Mouse (Mus musculus): ENCODE measurements around the gene Kif15. TPM values are rescaled to one million over a fixed set of nuclear protein-coding genes. Genes with fewer than 3 reads are reported as not detected.

The Kif15 gene
- 38.7 and 41.9 TPM in 2 replicates for polyA plus RNA-seq (2015; fragmentation: Nextera tagmentation; extraction: Ambion mirVana)

DNA sequence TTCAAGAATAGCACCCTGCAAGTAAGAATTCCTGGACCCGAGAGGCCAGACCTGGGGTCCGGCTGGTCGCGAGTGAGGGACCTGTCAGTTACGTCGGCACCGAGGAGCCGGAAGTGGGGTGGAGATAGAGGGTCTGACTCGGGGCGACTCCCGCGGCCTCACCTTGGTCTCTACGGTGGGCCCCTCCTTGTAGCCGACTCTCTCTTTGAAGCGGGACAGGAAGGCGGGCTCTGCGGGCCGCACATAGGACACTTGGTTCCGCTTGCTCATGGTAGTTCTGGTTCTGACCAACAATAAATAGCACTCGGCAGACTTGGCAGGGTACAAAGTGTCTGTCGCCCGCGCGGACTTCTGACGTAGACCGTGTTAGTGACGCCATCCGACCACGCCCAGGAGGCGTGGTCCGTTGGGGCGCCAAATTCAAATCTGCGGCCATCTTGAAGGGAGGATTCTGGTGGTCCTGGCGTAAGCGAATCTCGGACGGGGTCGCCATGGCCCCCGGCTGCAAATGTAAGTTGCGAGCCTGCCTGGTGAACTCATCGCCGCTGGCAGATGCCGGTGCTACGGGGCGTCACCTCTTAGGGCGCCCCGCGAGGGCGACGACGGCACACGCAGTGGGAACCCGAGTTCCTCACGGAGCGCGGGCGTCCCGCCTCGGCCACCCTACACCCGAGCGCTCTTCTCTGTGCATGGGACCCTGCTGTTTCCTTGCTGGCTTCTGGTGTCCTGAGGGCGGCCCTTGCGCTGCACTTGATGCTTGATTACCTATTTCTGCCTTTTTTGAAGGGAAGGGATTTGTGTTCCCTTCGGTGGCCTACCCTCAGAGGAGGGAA is at the start of gene Kif15, which contains the start of gene 1110059G10Rik:
Gene Kif15, plus strand, starts transcription at position 404 of the 833 bp plus-strand sequence.
Gene 1110059G10Rik, minus strand, starts transcription at position 358 of the 833 bp plus-strand sequence.
- H3K4me2 ChIP-seq, result peak within 1 kb of the TSS; percentile 74
- H3K27ac ChIP-seq, result peak within 1 kb of the TSS; percentile 82
- H3K4me3 ChIP-seq, result peak within 1 kb of the TSS; percentile 78
- under 1% methylated on average over 64 of the region's 64 CpGs for WGBS
- peak; percentile 93 for ATAC-seq (ENCODE audit: insufficient number of reproducible peaks, low FRiP score, low TSS enrichment, low read depth)
- H3K36me3 ChIP-seq, result peaks cover 6% of the 10 kb centered on the region
- H3K4me1 ChIP-seq, result peaks cover 7% of the 10 kb centered on the region
- H3K9ac ChIP-seq, result peak within 1 kb of the TSS; percentile 69
- no peaks in the 10 kb centered on the region for H3K9me3 ChIP-seq
- H3K27me3 ChIP-seq, result no peaks in the 10 kb centered on the region

DNA sequence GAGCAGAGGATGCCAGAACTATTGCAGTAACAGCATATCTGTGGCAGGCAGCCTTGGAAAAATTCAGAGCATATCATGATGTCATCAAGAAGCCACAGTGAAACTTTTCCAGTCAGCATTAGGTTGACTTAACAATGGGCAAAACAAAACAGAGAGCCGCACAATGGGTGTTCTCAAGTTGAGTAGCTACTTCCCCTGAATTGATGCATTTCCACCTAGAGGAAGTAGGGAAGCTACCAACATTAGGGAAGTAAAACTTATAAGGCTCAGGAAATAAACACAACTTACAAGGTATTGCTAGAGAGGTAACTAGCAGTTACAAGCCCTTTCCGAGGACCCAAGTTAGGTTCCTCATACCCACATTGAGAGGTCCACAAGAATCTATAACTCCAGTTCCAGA is 49.8 kb upstream of the Kif15 start:
- ATAC-seq (ENCODE audit: insufficient number of reproducible peaks, low FRiP score, low TSS enrichment, low read depth), result no peak
- Histone ChIP-seq H3K36me3 (peaks cover 1% of the 10 kb centered on the region), H3K27ac (no peak overlapping the region), H3K9me3 (no peaks in the 10 kb centered on the region), H3K27me3 (no peaks in the 10 kb centered on the region), H3K4me2 (no peak overlapping the region), H3K9ac (no peak overlapping the region), H3K4me1 (peaks cover 5% of the 10 kb centered on the region; the same call in 1 of the 2 replicates), H3K4me3 (no peak overlapping the region)
- 83% methylated on average over 2 of the region's 2 CpGs for WGBS

DNA sequence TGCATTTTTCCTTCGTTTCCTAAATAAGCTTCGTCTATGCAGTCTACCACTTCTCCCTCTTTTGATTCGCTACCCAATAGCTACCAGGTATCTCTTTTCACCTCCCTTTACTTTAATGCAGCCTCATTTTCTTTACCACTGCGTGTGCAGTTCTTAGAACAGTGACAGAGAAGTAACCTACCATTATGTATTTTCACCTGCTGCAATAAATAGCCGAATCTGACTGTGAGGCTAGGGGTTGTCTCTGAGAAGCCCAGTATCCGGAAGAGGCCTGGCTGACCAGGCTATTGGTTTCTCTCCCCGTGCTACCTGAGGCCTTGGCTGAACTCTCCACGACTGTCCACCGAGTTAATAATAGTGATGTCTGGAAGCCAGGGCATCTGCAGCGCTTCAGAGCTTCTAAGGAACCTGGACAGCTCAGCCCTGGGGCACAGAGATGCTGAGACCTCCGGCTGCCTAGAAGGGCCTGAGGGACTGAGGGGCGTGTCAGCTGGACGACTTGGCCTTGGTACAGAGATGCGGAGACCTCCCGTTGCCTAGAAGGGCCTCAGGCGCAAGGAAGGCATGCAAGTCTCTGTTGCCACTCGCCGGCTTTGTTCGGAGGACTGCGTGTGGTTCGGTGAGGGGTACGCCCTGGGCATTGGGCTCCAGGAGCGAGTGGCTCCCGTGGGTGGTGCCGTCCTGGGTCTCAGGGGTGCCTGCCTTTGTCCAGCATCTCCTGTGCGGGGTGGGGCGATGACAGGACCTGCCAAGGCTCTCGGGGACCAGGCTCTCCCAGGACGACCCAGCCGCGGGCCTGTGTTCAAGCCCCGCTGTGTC is 47.9 kb upstream of the Kif15 start:
- H3K4me2 ChIP-seq, result peak overlapping the region; percentile 70
- WGBS, result 13% methylated on average over 32 of the region's 32 CpGs
- H3K36me3 ChIP-seq, result no peaks in the 10 kb centered on the region
- H3K27ac ChIP-seq, result no peak overlapping the region
- H3K9ac ChIP-seq, result peak overlapping the region; percentile 51
- H3K9me3 ChIP-seq, result no peaks in the 10 kb centered on the region
- peak overlapping the region; percentile 53 for H3K4me3 ChIP-seq
- peak; percentile 74 for ATAC-seq (ENCODE audit: insufficient number of reproducible peaks, low FRiP score, low TSS enrichment, low read depth)
- no peaks in the 10 kb centered on the region for H3K27me3 ChIP-seq
- H3K4me1 ChIP-seq, result peaks cover 5% of the 10 kb centered on the region; the same call in 1 of the 2 replicates

DNA sequence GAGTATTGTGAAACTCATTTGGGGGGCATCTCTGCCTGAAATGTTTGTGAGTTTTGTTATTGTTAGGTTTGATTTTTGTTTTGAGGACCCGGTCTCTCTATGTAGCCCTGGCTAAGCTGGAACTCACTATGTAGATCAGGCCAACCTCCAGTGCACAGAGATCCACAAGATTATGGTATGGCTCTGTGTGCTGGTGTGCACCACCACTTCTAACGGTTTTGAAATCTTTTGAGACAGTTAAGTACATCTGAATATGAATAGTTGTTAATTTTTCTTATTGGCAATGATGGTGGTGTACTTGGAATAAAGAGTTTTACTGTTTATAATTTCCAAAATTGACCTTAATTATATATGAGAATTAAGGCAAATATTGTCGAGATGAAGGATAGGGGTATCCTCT is 28.4 kb upstream of the Kif15 start:
- H3K9me3 ChIP-seq, result no peaks in the 10 kb centered on the region
- no peak overlapping the region; the same call in 1 of the 2 replicates for H3K27ac ChIP-seq
- WGBS, result 25% methylated on average over 3 of the region's 3 CpGs
- H3K27me3 ChIP-seq, result no peaks in the 10 kb centered on the region
- peak overlapping the region; percentile 78 for H3K4me3 ChIP-seq
- no peak for ATAC-seq (ENCODE audit: insufficient number of reproducible peaks, low FRiP score, low TSS enrichment, low read depth)
- no peak overlapping the region for H3K9ac ChIP-seq
- peaks cover 27% of the 10 kb centered on the region for H3K36me3 ChIP-seq
- peaks cover 7% of the 10 kb centered on the region; the same call in 1 of the 2 replicates for H3K4me1 ChIP-seq
- H3K4me2 ChIP-seq, result peak overlapping the region; percentile 59

DNA sequence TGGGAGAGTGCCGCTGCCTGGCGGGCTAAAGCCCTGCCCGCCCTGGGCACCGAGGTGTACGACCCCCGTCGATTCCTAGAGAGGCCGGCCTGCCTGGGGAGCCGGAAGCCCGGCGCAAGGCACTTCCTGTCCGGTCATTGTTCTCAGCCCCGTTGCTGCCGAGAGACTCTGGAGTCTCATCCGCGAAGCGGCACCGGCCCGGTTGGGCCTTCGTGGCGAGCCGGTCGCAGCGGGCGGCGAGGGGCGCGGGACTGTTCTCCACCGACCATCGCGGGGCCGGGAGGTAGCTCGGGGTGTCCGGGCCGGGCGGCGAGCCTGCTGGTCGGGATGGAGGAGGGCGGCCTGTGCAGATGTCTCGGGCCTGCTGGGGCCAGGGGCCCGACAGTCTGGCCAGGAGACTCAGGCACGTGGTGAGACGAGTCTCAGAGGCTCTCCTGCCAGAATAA is 27.9 kb upstream of the Kif15 start, which contains the start of gene Zfp105:
Gene Zfp105, plus strand, starts transcription at position 137 of the 446 bp plus-strand sequence.
- Histone ChIP-seq H3K4me3 (peak within 1 kb of the TSS; percentile 78), H3K36me3 (peaks cover 32% of the 10 kb centered on the region), H3K9ac (peak within 1 kb of the TSS; percentile 73), H3K4me1 (peaks cover 7% of the 10 kb centered on the region; the same call in 1 of the 2 replicates), H3K27ac (peak within 1 kb of the TSS; percentile 84), H3K27me3 (no peaks in the 10 kb centered on the region), H3K4me2 (peak within 1 kb of the TSS; percentile 59), H3K9me3 (no peaks in the 10 kb centered on the region)
- under 1% methylated on average over 43 of the region's 43 CpGs for WGBS
- peak; percentile 84 for ATAC-seq (ENCODE audit: insufficient number of reproducible peaks, low FRiP score, low TSS enrichment, low read depth)

DNA sequence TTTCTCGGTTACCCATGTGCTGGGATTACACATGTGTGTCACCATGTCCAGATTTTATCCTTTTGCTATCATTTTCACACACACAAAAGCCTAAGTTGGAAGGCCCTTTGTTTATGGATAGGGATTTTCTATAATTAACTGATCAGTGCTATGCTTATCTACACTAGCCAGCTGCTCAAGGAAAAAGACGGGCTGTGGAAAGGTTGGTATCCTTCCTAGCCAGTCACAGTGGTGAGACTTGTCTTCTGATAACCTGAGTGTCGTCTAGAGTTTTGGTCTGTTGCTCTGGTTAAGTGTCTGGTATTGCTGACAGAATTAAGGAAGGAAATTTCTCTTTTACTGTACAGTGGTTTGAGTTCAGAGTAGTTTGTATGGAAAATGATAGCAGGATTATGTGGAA is 21.9 kb upstream of the Kif15 start:
- no peak overlapping the region for H3K4me2 ChIP-seq
- H3K4me1 ChIP-seq, result peaks cover under 1% of the 10 kb centered on the region; the same call in 1 of the 2 replicates
- H3K4me3 ChIP-seq, result no peak overlapping the region
- ATAC-seq (ENCODE audit: insufficient number of reproducible peaks, low FRiP score, low TSS enrichment, low read depth), result no peak
- no peaks in the 10 kb centered on the region for H3K9me3 ChIP-seq
- H3K27ac ChIP-seq, result no peak overlapping the region
- H3K9ac ChIP-seq, result no peak overlapping the region
- peaks cover 72% of the 10 kb centered on the region for H3K36me3 ChIP-seq
- H3K27me3 ChIP-seq, result no peaks in the 10 kb centered on the region
- 93% methylated on average over 3 of the region's 3 CpGs for WGBS

DNA sequence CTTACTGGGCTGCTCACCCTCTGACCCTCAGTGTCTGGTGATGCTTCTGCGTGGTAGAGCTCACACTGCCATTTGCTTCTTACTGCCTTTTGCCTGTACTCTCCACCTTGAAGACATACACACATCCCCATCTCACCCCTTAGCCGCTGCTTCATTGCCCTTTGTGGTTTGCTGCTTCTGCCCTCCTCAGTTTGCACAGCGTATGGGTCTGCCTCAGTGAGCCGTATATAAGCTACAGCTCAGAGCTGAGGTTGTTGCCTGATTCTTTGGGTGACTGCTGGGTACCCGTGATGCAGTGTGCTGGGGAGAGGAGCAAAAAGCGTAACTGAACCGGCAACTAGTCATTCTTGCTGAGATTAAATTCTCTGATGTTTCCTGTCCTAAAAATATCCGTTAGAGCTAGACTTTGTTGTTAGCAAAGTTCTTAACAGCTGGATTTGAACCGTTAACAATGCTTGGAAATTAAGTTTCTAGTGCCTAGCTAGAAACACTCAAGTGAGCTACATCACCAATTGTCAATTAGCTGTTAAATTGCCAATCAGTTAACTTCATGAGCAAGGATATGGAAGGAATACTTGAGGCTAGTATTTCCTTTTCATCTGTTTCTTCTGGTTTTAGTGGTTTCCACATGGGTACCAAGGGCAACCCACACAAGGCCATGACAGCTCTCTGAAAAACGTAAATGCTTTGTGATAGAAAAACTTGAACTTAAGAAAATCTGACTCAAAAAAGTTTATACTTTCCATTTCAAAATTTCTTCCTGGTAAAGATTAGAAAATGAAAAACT is 47.8 kb downstream of the Kif15 start:
- no peak overlapping the region for H3K4me3 ChIP-seq
- ATAC-seq (ENCODE audit: insufficient number of reproducible peaks, low FRiP score, low TSS enrichment, low read depth), result no peak
- H3K4me2 ChIP-seq, result no peak overlapping the region
- peaks cover 54% of the 10 kb centered on the region for H3K36me3 ChIP-seq
- H3K27me3 ChIP-seq, result no peaks in the 10 kb centered on the region
- H3K4me1 ChIP-seq, result no peaks in the 10 kb centered on the region
- no peaks in the 10 kb centered on the region for H3K9me3 ChIP-seq
- 92% methylated on average over 10 of the region's 10 CpGs for WGBS
- H3K9ac ChIP-seq, result no peak overlapping the region
- H3K27ac ChIP-seq, result no peak overlapping the region

DNA sequence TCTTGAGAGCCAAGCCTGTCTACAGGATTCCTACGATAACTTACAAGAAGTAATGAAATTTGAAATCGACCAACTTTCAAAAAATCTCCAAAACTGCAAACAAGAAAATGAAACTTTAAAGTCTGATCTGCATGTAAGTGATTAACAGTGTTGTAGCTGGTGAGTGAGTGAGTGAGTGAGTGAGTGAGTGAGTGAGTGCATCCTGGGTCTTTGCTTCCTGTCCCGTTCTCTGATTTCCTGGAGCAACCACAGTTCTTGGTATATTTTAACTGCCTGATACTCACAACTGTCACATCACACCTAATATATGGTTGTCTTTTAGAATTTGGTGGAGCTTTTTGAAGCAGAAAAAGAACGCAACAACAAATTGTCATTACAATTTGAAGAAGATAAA is 48.3 kb downstream of the Kif15 start:
- no peak for ATAC-seq (ENCODE audit: insufficient number of reproducible peaks, low FRiP score, low TSS enrichment, low read depth)
- peaks cover 59% of the 10 kb centered on the region for H3K36me3 ChIP-seq

DNA sequence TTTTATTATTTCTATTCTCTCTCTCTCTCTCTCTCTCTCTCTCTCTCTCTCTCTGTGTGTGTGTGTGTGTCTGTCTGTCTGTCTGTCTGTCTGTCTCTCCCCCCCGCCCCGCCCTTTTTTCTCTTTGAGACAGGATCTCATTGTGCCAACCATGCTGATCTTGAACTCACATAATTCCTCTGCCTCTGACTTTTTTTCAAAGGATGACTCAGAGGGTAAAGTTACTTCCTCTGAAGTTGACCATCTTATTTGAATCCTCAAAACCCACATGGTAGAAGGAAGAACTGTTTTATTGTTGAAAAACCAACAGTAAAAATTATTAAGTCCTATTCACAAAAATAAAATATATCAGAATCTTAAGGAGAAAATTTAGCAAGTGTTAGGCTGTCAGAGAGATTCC is 53.9 kb downstream of the Kif15 start:
- 100% methylated on average over 2 of the region's 2 CpGs for WGBS
- peaks cover 68% of the 10 kb centered on the region for H3K36me3 ChIP-seq
- no peaks in the 10 kb centered on the region for H3K27me3 ChIP-seq
- no peaks in the 10 kb centered on the region for H3K4me1 ChIP-seq
- H3K4me3 ChIP-seq, result no peak overlapping the region
- ATAC-seq (ENCODE audit: insufficient number of reproducible peaks, low FRiP score, low TSS enrichment, low read depth), result no peak
- no peaks in the 10 kb centered on the region for H3K9me3 ChIP-seq
- H3K4me2 ChIP-seq, result no peak overlapping the region
- H3K27ac ChIP-seq, result no peak overlapping the region
- no peak overlapping the region for H3K9ac ChIP-seq

More for the DNA sequence above, 48.3 kb downstream of the Kif15 start:
- Histone ChIP-seq H3K4me3 (no peak overlapping the region), H3K27me3 (no peaks in the 10 kb centered on the region), H3K27ac (no peak overlapping the region), H3K4me1 (no peaks in the 10 kb centered on the region), H3K4me2 (no peak overlapping the region), H3K9ac (no peak overlapping the region), H3K9me3 (no peaks in the 10 kb centered on the region)
- WGBS, result 93% methylated on average over 4 of the region's 4 CpGs

DNA sequence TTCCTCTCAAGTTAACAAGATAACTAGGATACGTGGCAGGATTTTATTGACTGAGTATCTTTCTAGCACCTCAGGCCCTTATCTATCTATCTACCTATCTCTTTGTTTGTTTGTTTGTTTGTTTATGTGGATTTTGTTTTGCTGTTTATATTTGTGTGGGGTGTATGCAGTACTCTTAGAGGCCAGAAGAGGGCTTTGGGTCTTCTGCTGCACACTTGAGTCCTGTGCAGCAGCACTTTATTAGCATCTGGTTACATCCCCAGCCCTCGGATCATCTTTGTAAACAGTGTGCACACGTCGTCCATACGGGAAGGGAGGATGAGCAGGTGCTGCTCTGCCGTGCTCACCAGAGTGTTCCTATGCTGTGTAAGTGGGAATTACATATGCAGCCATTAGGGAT is 55.2 kb downstream of the Kif15 start:
- Histone ChIP-seq H3K27ac (no peak overlapping the region), H3K27me3 (no peaks in the 10 kb centered on the region), H3K9me3 (no peaks in the 10 kb centered on the region), H3K36me3 (peaks cover 68% of the 10 kb centered on the region), H3K4me3 (no peak overlapping the region), H3K9ac (no peak overlapping the region), H3K4me1 (no peaks in the 10 kb centered on the region), H3K4me2 (no peak overlapping the region)
- 70% methylated on average over 6 of the region's 6 CpGs for WGBS
- no peak for ATAC-seq (ENCODE audit: insufficient number of reproducible peaks, low FRiP score, low TSS enrichment, low read depth)

DNA sequence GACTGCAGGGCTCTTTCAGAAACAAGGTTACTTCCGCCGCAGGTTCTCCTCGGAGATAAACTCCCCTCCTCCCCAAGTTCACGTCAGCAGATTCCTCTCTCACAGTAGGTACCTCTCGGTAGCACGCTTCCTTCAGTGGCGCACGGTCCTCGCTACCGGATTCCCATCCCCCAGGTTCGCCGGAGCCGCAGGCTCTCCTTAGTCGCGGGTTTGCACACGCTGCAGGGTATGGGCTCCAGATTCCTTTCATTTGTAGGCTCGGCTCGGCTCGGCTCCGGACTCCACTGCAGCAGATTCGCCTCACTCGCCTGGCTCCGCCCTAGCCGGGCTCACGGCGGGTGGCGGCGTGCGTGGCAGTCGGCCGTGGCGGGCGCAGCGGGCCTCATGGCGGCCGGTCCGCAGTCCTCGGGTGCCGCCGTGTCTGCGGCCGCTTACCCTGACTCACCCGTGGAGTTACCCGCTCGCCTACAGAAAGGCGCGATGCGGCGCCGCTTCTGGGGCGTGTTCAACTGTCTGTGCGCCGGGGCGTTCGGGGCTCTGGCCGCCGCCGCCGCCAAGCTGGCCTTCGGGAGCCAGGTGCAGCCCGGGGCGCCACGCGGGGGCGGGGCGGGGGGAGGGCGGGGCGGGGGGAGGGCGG is 70.3 kb downstream of the Kif15 start, which contains the start of gene Tmem42:
Gene Tmem42, plus strand, starts transcription at position 332 of the 637 bp plus-strand sequence.
- Histone ChIP-seq H3K36me3 (peaks cover 12% of the 10 kb centered on the region), H3K27ac (peak within 1 kb of the TSS; percentile 95), H3K4me3 (peak within 1 kb of the TSS; percentile 74), H3K27me3 (no peaks in the 10 kb centered on the region), H3K9ac (peak within 1 kb of the TSS; percentile 80), H3K4me1 (peaks cover 6% of the 10 kb centered on the region; the same call in 1 of the 2 replicates), H3K4me2 (peak within 1 kb of the TSS; percentile 58), H3K9me3 (no peaks in the 10 kb centered on the region)
- peak; percentile 97 for ATAC-seq (ENCODE audit: insufficient number of reproducible peaks, low FRiP score, low TSS enrichment, low read depth)
- under 1% methylated on average over 49 of the region's 69 CpGs for WGBS

Data from limb, embryonic 15.5 days (tissue).